Mouse (Mus musculus) midbrain, embryonic 14.5 days (tissue): ENCODE measurements around the gene Chrne. TPM values are rescaled to one million over a fixed set of nuclear protein-coding genes. Genes with fewer than 3 reads are reported as not detected.
A peak's percentile ranks its signal among the peaks of the same experiment; 100 is the strongest.

Experiments used
- ATAC-seq: fragments of 200-750 bp; cut with Nextera tagmentation; 2 replicates; pipeline ENCODE4 v1.8.0; 2017; ENCODE audit warnings: moderate number of reproducible peaks, moderate library complexity; ENCODE audit not compliant: low FRiP score, low TSS enrichment
- DNase-seq: peaks from one replicate; pipeline ENCODE4 v3.0.0-alpha.2; 2015
- H3K27ac ChIP-seq: fragments of 300-500 bp; sonication (generic); replicated peaks from 2 replicates; pipeline ENCODE4 v1.5.1; 2014; ENCODE audit warnings: mild to moderate bottlenecking, low read depth, low read length, moderate library complexity
- H3K27me3 ChIP-seq: fragments of 300-500 bp; sonication (generic); 2 replicates; pipeline ENCODE4 v1.6.1; 2014; ENCODE audit warnings: low read length, control low read depth, mixed read lengths; ENCODE audit not compliant: control insufficient read depth, insufficient read depth
- H3K36me3 ChIP-seq: fragments of 300-500 bp; sonication (generic); 2 replicates; pipeline ENCODE4 v1.6.1; 2014; ENCODE audit warnings: low read length, control low read depth; ENCODE audit not compliant: control insufficient read depth, insufficient read depth
- H3K4me1 ChIP-seq: fragments of 300-500 bp; sonication (generic); 2 replicates; pipeline ENCODE4 v1.6.1; 2014; ENCODE audit warnings: mild to moderate bottlenecking, antibody characterized with exemption, low read length, control low read depth; ENCODE audit not compliant: control insufficient read depth, insufficient read depth
- H3K4me2 ChIP-seq: fragments of 300-500 bp; sonication (generic); 2 replicates; pipeline ENCODE4 v1.6.1; 2014; ENCODE audit warnings: mild to moderate bottlenecking, low read length, moderate library complexity
- H3K4me3 ChIP-seq: fragments of 300-500 bp; sonication (generic); replicated peaks from 2 replicates; pipeline ENCODE4 v1.5.1; 2014; ENCODE audit warnings: low read depth, low read length
- H3K9ac ChIP-seq: fragments of 300-500 bp; sonication (generic); replicated peaks from 2 replicates; pipeline ENCODE4 v1.6.1; 2014; ENCODE audit warnings: mild to moderate bottlenecking, low read length, moderate library complexity
- H3K9me3 ChIP-seq: fragments of 300-500 bp; sonication (generic); 2 replicates; pipeline ENCODE4 v1.6.1; 2016; ENCODE audit warnings: low read length, control low read depth, mixed read lengths; ENCODE audit not compliant: control insufficient read depth
- WGBS: fragments of 180-500 bp; shearing (Covaris S2); extraction: QIAGEN DNeasy Blood & Tissue Kit; methylation state at CpG from one replicate; pipeline ENCODE4 v1.1.7; 2014; 5-methylcytosine and 5-hydroxymethylcytosine counted together
- polyA plus RNA-seq: library from polyadenylated mRNA; unstranded; fragments of >200 nt; fragmentation: Nextera tagmentation; extraction: Ambion mirVana; gene quantifications from 2 replicates; pipeline ENCODE4 v1.2.1, GENCODE M21; 2014

Chrne gene
- polyA plus RNA-seq, 1 experiment from 2014 or later: not detected

- H3K27ac ChIP-seq: no peak within 1 kb of the TSS
- H3K4me3 ChIP-seq: no peak within 1 kb of the TSS
- H3K9me3 ChIP-seq: no peaks in the 10 kb centered on the region
- no peak within 1 kb of the TSS for H3K4me2 ChIP-seq
- DNase-seq (no peak), ATAC-seq (no peak)
- WGBS: 57% methylated on average over 5 of the region's 5 CpGs
- no peaks in the 10 kb centered on the region for H3K4me1 ChIP-seq
- no peak within 1 kb of the TSS for H3K9ac ChIP-seq
- H3K36me3 ChIP-seq: peaks cover 3% of the 10 kb centered on the region
- H3K27me3 ChIP-seq: no peaks in the 10 kb centered on the region
Measured at GRCm38 (mm10) chr11:70638714-70639278, 19.8 kb upstream of the Chrne start, which contains the start of gene Gp1ba. Gene Gp1ba (plus strand): TSS chr11:70639122.

GRCm38 (mm10) chr11:70638293-70638692 is 19.3 kb upstream of the Chrne start:
- H3K4me1 ChIP-seq: no peaks in the 10 kb centered on the region
- H3K9ac ChIP-seq: no peak overlapping the region
- DNase-seq: no peak
- H3K36me3 ChIP-seq: peaks cover 3% of the 10 kb centered on the region
- no peaks in the 10 kb centered on the region for H3K27me3 ChIP-seq
- no peak overlapping the region for H3K4me3 ChIP-seq
- no peaks in the 10 kb centered on the region for H3K9me3 ChIP-seq
- H3K27ac ChIP-seq: no peak overlapping the region
- 88% methylated on average over 1 of the region's 1 CpGs for WGBS
- no peak overlapping the region for H3K4me2 ChIP-seq
- no peak for ATAC-seq

- WGBS: 95% methylated on average over 1 of the region's 1 CpGs
- Histone ChIP-seq H3K4me3 (no peak overlapping the region), H3K27ac (no peak overlapping the region), H3K27me3 (no peaks in the 10 kb centered on the region), H3K4me1 (no peaks in the 10 kb centered on the region), H3K9ac (no peak overlapping the region), H3K36me3 (peaks cover 2% of the 10 kb centered on the region), H3K4me2 (no peak overlapping the region), H3K9me3 (no peaks in the 10 kb centered on the region)
- ATAC-seq: no peak
- no peak for DNase-seq
Measured at GRCm38 (mm10) chr11:70637764-70638163, 18.7 kb upstream of the Chrne start.

GRCm38 (mm10) chr11:70635601-70636000 is 16.6 kb upstream of the Chrne start:
- H3K27me3 ChIP-seq: no peaks in the 10 kb centered on the region
- H3K9me3 ChIP-seq: no peaks in the 10 kb centered on the region
- H3K9ac ChIP-seq: no peak overlapping the region
- no peak overlapping the region for H3K4me3 ChIP-seq
- no peak overlapping the region for H3K27ac ChIP-seq
- ATAC-seq (no peak), DNase-seq (no peak)
- no peaks in the 10 kb centered on the region for H3K4me1 ChIP-seq
- H3K36me3 ChIP-seq: no peaks in the 10 kb centered on the region
- no peak overlapping the region for H3K4me2 ChIP-seq
- 89% methylated on average over 4 of the region's 4 CpGs for WGBS

- Histone ChIP-seq H3K27me3 (no peaks in the 10 kb centered on the region), H3K36me3 (no peaks in the 10 kb centered on the region), H3K9ac (no peak overlapping the region), H3K4me2 (no peak overlapping the region), H3K4me3 (no peak overlapping the region), H3K27ac (no peak overlapping the region), H3K9me3 (no peaks in the 10 kb centered on the region), H3K4me1 (no peaks in the 10 kb centered on the region)
- no peak for DNase-seq
- ATAC-seq: no peak
- 73% methylated on average over 7 of the region's 7 CpGs for WGBS
Measured at GRCm38 (mm10) chr11:70630129-70630528, 11.1 kb upstream of the Chrne start.

- no peak overlapping the region for H3K4me3 ChIP-seq
- 64% methylated on average over 5 of the region's 5 CpGs for WGBS
- H3K27ac ChIP-seq: no peak overlapping the region
Measured at GRCm38 (mm10) chr11:70629557-70629956, 10.5 kb upstream of the Chrne start.

GRCm38 (mm10) chr11:70628431-70628830 is 9.4 kb upstream of the Chrne start:
- Histone ChIP-seq H3K36me3 (no peaks in the 10 kb centered on the region), H3K4me3 (no peak overlapping the region), H3K4me1 (no peaks in the 10 kb centered on the region), H3K9me3 (no peaks in the 10 kb centered on the region), H3K4me2 (no peak overlapping the region), H3K27me3 (no peaks in the 10 kb centered on the region), H3K9ac (no peak overlapping the region), H3K27ac (no peak overlapping the region)
- no peak for ATAC-seq
- 77% methylated on average over 2 of the region's 2 CpGs for WGBS
- no peak for DNase-seq

More at GRCm38 (mm10) chr11:70629557-70629956, 10.5 kb upstream of the Chrne start:
- ATAC-seq: no peak
- no peaks in the 10 kb centered on the region for H3K4me1 ChIP-seq
- no peak overlapping the region for H3K9ac ChIP-seq
- no peaks in the 10 kb centered on the region for H3K36me3 ChIP-seq
- peak; percentile 48 for DNase-seq
- H3K4me2 ChIP-seq: no peak overlapping the region
- no peaks in the 10 kb centered on the region for H3K27me3 ChIP-seq
- H3K9me3 ChIP-seq: no peaks in the 10 kb centered on the region

- 80% methylated on average over 4 of the region's 4 CpGs for WGBS
- no peak overlapping the region for H3K27ac ChIP-seq
- no peaks in the 10 kb centered on the region for H3K4me1 ChIP-seq
- H3K27me3 ChIP-seq: no peaks in the 10 kb centered on the region
- H3K4me2 ChIP-seq: no peak overlapping the region
- no peak overlapping the region for H3K9ac ChIP-seq
- H3K4me3 ChIP-seq: no peak overlapping the region
- ATAC-seq (no peak), DNase-seq (no peak)
- no peaks in the 10 kb centered on the region for H3K36me3 ChIP-seq
- no peaks in the 10 kb centered on the region for H3K9me3 ChIP-seq
Measured at GRCm38 (mm10) chr11:70626877-70627276, 7.9 kb upstream of the Chrne start.

GRCm38 (mm10) chr11:70625473-70625872 is 6.5 kb upstream of the Chrne start:
- Histone ChIP-seq H3K4me2 (no peak overlapping the region), H3K4me3 (no peak overlapping the region), H3K27ac (no peak overlapping the region), H3K27me3 (no peaks in the 10 kb centered on the region), H3K36me3 (no peaks in the 10 kb centered on the region), H3K9ac (no peak overlapping the region), H3K4me1 (no peaks in the 10 kb centered on the region), H3K9me3 (no peaks in the 10 kb centered on the region)
- DNase-seq (peak; percentile 74), ATAC-seq (no peak)
- WGBS: 56% methylated on average over 4 of the region's 4 CpGs
